Mouse (Mus musculus): ENCODE data around the gene Rab11a.

The Rab11a gene

GRCm38 (mm10) chr9:64704073-64704840, 33.3 kb downstream of the Rab11a start:
- TF ChIP-seq GATA4 (IDR thresholded peaks at IDR 0.05; ENCODE audit: insufficient replicate concordance, low read length) = no peak

GRCm38 (mm10) chr9:64703420-64703965, 34.1 kb downstream of the Rab11a start:
- no peak for TF ChIP-seq GATA4 (IDR thresholded peaks at IDR 0.05; ENCODE audit: insufficient replicate concordance, low read length)

GRCm38 (mm10) chr9:64702937-64703336, 34.6 kb downstream of the Rab11a start:
- TF ChIP-seq GATA4 (IDR thresholded peaks at IDR 0.05; ENCODE audit: insufficient replicate concordance, low read length) = no peak

GRCm38 (mm10) chr9:64702391-64702790, 35.2 kb downstream of the Rab11a start:
- TF ChIP-seq GATA4 (IDR thresholded peaks at IDR 0.05; ENCODE audit: insufficient replicate concordance, low read length) = no peak

GRCm38 (mm10) chr9:64701651-64702050, 35.9 kb downstream of the Rab11a start:
- no peak for TF ChIP-seq GATA4 (IDR thresholded peaks at IDR 0.05; ENCODE audit: insufficient replicate concordance, low read length)

- no peak for TF ChIP-seq GATA4 (IDR thresholded peaks at IDR 0.05; ENCODE audit: insufficient replicate concordance, low read length)
These were observed 36.9 kb downstream of the Rab11a start for GRCm38 (mm10) chr9:64700451-64701311.

GRCm38 (mm10) chr9:64698586-64698985, 39.0 kb downstream of the Rab11a start:
- TF ChIP-seq GATA4 (IDR thresholded peaks at IDR 0.05; ENCODE audit: insufficient replicate concordance, low read length) = no peak

- TF ChIP-seq GATA4 (IDR thresholded peaks at IDR 0.05; ENCODE audit: insufficient replicate concordance, low read length) = no peak
These were observed 39.9 kb downstream of the Rab11a start for GRCm38 (mm10) chr9:64697677-64698076.

GRCm38 (mm10) chr9:64697006-64697405, 40.6 kb downstream of the Rab11a start:
- no peak for TF ChIP-seq GATA4 (IDR thresholded peaks at IDR 0.05; ENCODE audit: insufficient replicate concordance, low read length)

GRCm38 (mm10) chr9:64696404-64696803, 41.2 kb downstream of the Rab11a start:
- TF ChIP-seq GATA4 (IDR thresholded peaks at IDR 0.05; ENCODE audit: insufficient replicate concordance, low read length) = no peak

GRCm38 (mm10) chr9:64695266-64695665, 42.3 kb downstream of the Rab11a start:
- no peak for TF ChIP-seq GATA4 (IDR thresholded peaks at IDR 0.05; ENCODE audit: insufficient replicate concordance, low read length)

- TF ChIP-seq GATA4 (IDR thresholded peaks at IDR 0.05; ENCODE audit: insufficient replicate concordance, low read length) = no peak
These were observed 44.5 kb downstream of the Rab11a start for GRCm38 (mm10) chr9:64693094-64693493.

GRCm38 (mm10) chr9:64691176-64691575, 46.4 kb downstream of the Rab11a start:
- TF ChIP-seq GATA4 (IDR thresholded peaks at IDR 0.05; ENCODE audit: insufficient replicate concordance, low read length) = no peak

- no peak for TF ChIP-seq GATA4 (IDR thresholded peaks at IDR 0.05; ENCODE audit: insufficient replicate concordance, low read length)
These were observed 46.8 kb downstream of the Rab11a start for GRCm38 (mm10) chr9:64690771-64691170.

GRCm38 (mm10) chr9:64688015-64688394, 49.6 kb downstream of the Rab11a start:
- TF ChIP-seq GATA4 (IDR thresholded peaks at IDR 0.05; ENCODE audit: insufficient replicate concordance, low read length) = no peak
